ENCODE assay signal across 8 mouse cellular contexts in genomic region chr1:62705517-62705981, GRCm38 (mm10). TPM values are rescaled to one million over a fixed set of nuclear protein-coding genes. Genes with fewer than 3 reads are reported as not detected.
DNase-seq lines count a peak whose midpoint lies in the region; ATAC-seq and TF ChIP-seq lines count a peak whose summit lies in the region.

No protein-coding gene starts in this region.

- H3K27ac ChIP-seq in heart, embryonic 15.5 days, result no peak overlapping the region
- H3K27ac ChIP-seq in CH12.LX (ENCODE audit: insufficient read depth, low read depth), result peak overlapping the region; percentile 16; the same call in 1 of the 2 replicates
- no peak overlapping the region for H3K27ac ChIP-seq in forebrain, embryonic 11.5 days (ENCODE audit: low read depth, low read length)
- no peak overlapping the region for H3K27ac ChIP-seq in liver, embryonic 13.5 days
- peak overlapping the region; percentile 74 for H3K27ac ChIP-seq in stomach, postnatal 0 days (replicated peaks)

- H3K27me3 ChIP-seq in heart, embryonic 15.5 days, result peaks cover 20% of the 10 kb centered on the region
- no peaks in the 10 kb centered on the region for H3K27me3 ChIP-seq in CH12.LX (replicated peaks)
- peaks cover 48% of the 10 kb centered on the region for H3K27me3 ChIP-seq in forebrain, embryonic 11.5 days (ENCODE audit: control insufficient read depth, insufficient read depth, low read length)
- H3K27me3 ChIP-seq in liver, embryonic 13.5 days, result peaks cover 94% of the 10 kb centered on the region
- no peaks in the 10 kb centered on the region for H3K27me3 ChIP-seq in stomach, postnatal 0 days (ENCODE audit: control insufficient read depth, insufficient read depth, low read length)

- peaks cover 35% of the 10 kb centered on the region for H3K79me2 ChIP-seq in CH12.LX (replicated peaks; ENCODE audit: control insufficient read depth, extremely low read depth, insufficient read depth, poor library complexity, severe bottlenecking)

- H3K4me3 ChIP-seq in heart, embryonic 15.5 days, result peak overlapping the region; percentile 70
- peak overlapping the region; percentile 67 to 75 (median 73) for H3K4me3 ChIP-seq in CH12.LX (replicated peaks in 1 of 3; ENCODE audit: low read depth in 2 of 3, low read length in 2 of 3, poor library complexity in 1 of 3)
- H3K4me3 ChIP-seq in forebrain, embryonic 11.5 days (ENCODE audit: low read depth, low read length), result peak overlapping the region; percentile 63
- H3K4me3 ChIP-seq in liver, embryonic 13.5 days (replicated peaks), result peak overlapping the region; percentile 57
- peak overlapping the region; percentile 72 for H3K4me3 ChIP-seq in stomach, postnatal 0 days (ENCODE audit: low read depth, low read length)

- H3K9ac ChIP-seq in heart, embryonic 15.5 days, result peak overlapping the region; percentile 70; the same call in 1 of the 2 replicates
- peak overlapping the region; percentile 60 for H3K9ac ChIP-seq in CH12.LX (ENCODE audit: insufficient read depth, low read depth)
- H3K9ac ChIP-seq in forebrain, embryonic 11.5 days (ENCODE audit: low read length), result peak overlapping the region; percentile 63
- H3K9ac ChIP-seq in liver, embryonic 13.5 days, result no peak overlapping the region
- peak overlapping the region; percentile 75 for H3K9ac ChIP-seq in stomach, postnatal 0 days (ENCODE audit: low read length)

- intact Hi-C loops in heart, postnatal 10 days (cut with DNase I), result loop anchor here (10.0 kb wide), 1 partner anchor 1651 kb away; no protein-coding TSS in a partner anchor

- dilution Hi-C loops in CH12.LX (cut with MboI; ENCODE audit: extremely low pct_ligation_motif_present, extremely low pct_unique_long_range_greater_than_20kb, low sequenced_read_pairs), result no loop called here

- in situ Hi-C loops in CH12.LX (cut with MboI; ENCODE audit: low pct_ligation_motif_present, low pct_unique_long_range_greater_than_20kb, low sequenced_read_pairs), result loop anchor here (25.0 kb wide), 3 partner anchors 518 to 1568 kb away; no protein-coding TSS in a partner anchor

- H3K4me1 ChIP-seq in heart, embryonic 15.5 days (replicated peaks), result peaks cover 42% of the 10 kb centered on the region
- H3K4me1 ChIP-seq in CH12.LX (ENCODE audit: control insufficient read depth in 1 of 2, insufficient read depth in 2 of 2), result peaks cover 4 to 50% of the 10 kb centered on the region in 2 experiments
- H3K4me1 ChIP-seq in forebrain, embryonic 11.5 days (replicated peaks; ENCODE audit: control insufficient read depth, insufficient read depth, low read length), result peaks cover 20% of the 10 kb centered on the region
- peaks cover 12% of the 10 kb centered on the region for H3K4me1 ChIP-seq in liver, embryonic 13.5 days (replicated peaks)
- H3K4me1 ChIP-seq in stomach, postnatal 0 days (replicated peaks; ENCODE audit: control insufficient read depth, insufficient read depth), result peaks cover 3% of the 10 kb centered on the region

- no peak for TF ChIP-seq RAD21 in CH12.LX (IDR thresholded peaks at IDR 0.05; ENCODE audit: low read depth, low read length)

- TF ChIP-seq EP300 in CH12.LX (IDR thresholded peaks at IDR 0.05; ENCODE audit: low read length), result 0 out of 2 replicates have a peak, but pooled peaks have one; percentile 9
- no peak for TF ChIP-seq EP300 in stomach, postnatal 0 days (optimal IDR thresholded peaks at IDR 0.05)

- no peaks in the 10 kb centered on the region for H3K36me3 ChIP-seq in heart, embryonic 15.5 days
- peaks cover 0 to 10% of the 10 kb centered on the region in 2 experiments for H3K36me3 ChIP-seq in CH12.LX (replicated peaks in 1 of 2; ENCODE audit: control insufficient read depth in 1 of 2, insufficient read depth in 1 of 2, low read length in 1 of 2)
- H3K36me3 ChIP-seq in forebrain, embryonic 11.5 days (ENCODE audit: control insufficient read depth, insufficient read depth, low read length), result no peaks in the 10 kb centered on the region
- no peaks in the 10 kb centered on the region for H3K36me3 ChIP-seq in liver, embryonic 13.5 days
- H3K36me3 ChIP-seq in stomach, postnatal 0 days (ENCODE audit: control insufficient read depth, insufficient read depth, low read length), result no peaks in the 10 kb centered on the region

- no peak for TF ChIP-seq CTCF in CH12.LX (conservative IDR thresholded peaks at IDR 0.05 in 1 of 2, IDR thresholded peaks at IDR 0.05 in 1 of 2; ENCODE audit: low read depth in 2 of 2, low read length in 2 of 2)
- TF ChIP-seq CTCF in stomach, postnatal 0 days (IDR thresholded peaks at IDR 0.05; ENCODE audit: low read depth), result no peak

- H3K4me2 ChIP-seq in heart, embryonic 15.5 days, result peak overlapping the region; percentile 99
- H3K4me2 ChIP-seq in CH12.LX (ENCODE audit: insufficient read depth, low read depth, poor library complexity, severe bottlenecking), result peak overlapping the region; percentile 59
- H3K4me2 ChIP-seq in forebrain, embryonic 11.5 days (ENCODE audit: low read depth, low read length, severe bottlenecking), result peak overlapping the region; percentile 95
- H3K4me2 ChIP-seq in liver, embryonic 13.5 days, result peak overlapping the region; percentile 65
- peak overlapping the region; percentile 98 for H3K4me2 ChIP-seq in stomach, postnatal 0 days (replicated peaks; ENCODE audit: low read depth)

- no peaks in the 10 kb centered on the region for H3K9me3 ChIP-seq in heart, embryonic 15.5 days (replicated peaks)
- no peaks in the 10 kb centered on the region for H3K9me3 ChIP-seq in CH12.LX (replicated peaks; ENCODE audit: low read length)
- no peaks in the 10 kb centered on the region for H3K9me3 ChIP-seq in forebrain, embryonic 11.5 days (ENCODE audit: control insufficient read depth, low read length)
- H3K9me3 ChIP-seq in liver, embryonic 13.5 days (replicated peaks), result no peaks in the 10 kb centered on the region
- H3K9me3 ChIP-seq in stomach, postnatal 0 days (ENCODE audit: control insufficient read depth, low read length), result no peaks in the 10 kb centered on the region

- no peak for ATAC-seq in heart, embryonic 15.5 days (replicated peaks; ENCODE audit: insufficient number of reproducible peaks, insufficient read depth, low FRiP score, low read depth)
- no peak for ATAC-seq in forebrain, embryonic 11.5 days (replicated peaks; ENCODE audit: low FRiP score)
- ATAC-seq in liver, embryonic 13.5 days (ENCODE audit: low read depth), result no peak
- no peak for ATAC-seq in stomach, postnatal 0 days (ENCODE audit: low FRiP score, low TSS enrichment)

- no peak for DNase-seq in heart, postnatal 10 days
- no peak for DNase-seq in CH12.LX (ENCODE audit: extremely low read depth)
- no peak for DNase-seq in forebrain, embryonic 11.5 days (ENCODE audit: low spot score)
- DNase-seq in liver, embryonic 13.5 days, result no peak
- no peak for DNase-seq in stomach, postnatal 0 days (ENCODE audit: low spot score)
- DNase-seq in cerebellum, postnatal 10 days, result no peak
- no peak for DNase-seq in frontal cortex, postnatal 10 days (ENCODE audit: low spot score in 2 of 2)

- no peak for TF ChIP-seq POLR2A in CH12.LX (IDR thresholded peaks at IDR 0.05; ENCODE audit: low read depth, low read length)

- WGBS in heart, embryonic 15.5 days, result 12% methylated on average over 18 of the region's 18 CpGs
- under 1% methylated on average over 18 of the region's 18 CpGs for WGBS in forebrain, embryonic 11.5 days
- 8% methylated on average over 15 of the region's 18 CpGs for WGBS in liver, embryonic 13.5 days (ENCODE audit: insufficient replicate concordance)
- WGBS in stomach, postnatal 0 days, result 16% methylated on average over 18 of the region's 18 CpGs

TF ChIP-seq in CH12.LX, 34 proteins besides CTCF, POLR2A, EP300 and RAD21:
- TF ChIP-seq TCF12 (IDR thresholded peaks at IDR 0.05; ENCODE audit: low read depth, low read length) (peak; percentile 9; the same call in 1 of the 2 replicates), SIN3A (IDR thresholded peaks at IDR 0.05; ENCODE audit: low read length) (peak; percentile 61; the same call in 1 of the 2 replicates), ELF1 (IDR thresholded peaks at IDR 0.05; ENCODE audit: low read depth, low read length) (0 out of 2 replicates have a peak, but pooled peaks have one; percentile 22), KAT2A (IDR thresholded peaks at IDR 0.05; ENCODE audit: insufficient replicate concordance, low read length) (no peak), ZMIZ1 (IDR thresholded peaks at IDR 0.05; ENCODE audit: low read depth, low read length) (no peak), BHLHE40 (IDR thresholded peaks at IDR 0.05; ENCODE audit: low read depth, low read length) (peak; percentile 41; the same call in 1 of the 2 replicates), USF2 (conservative IDR thresholded peaks at IDR 0.05; ENCODE audit: low read depth, low read length) (no peak), MYC (IDR thresholded peaks at IDR 0.05; ENCODE audit: low read depth, low read length) (no peak), MXI1 (IDR thresholded peaks at IDR 0.05; ENCODE audit: low read depth, low read length) (peak; percentile 52), IRF4 (IDR thresholded peaks at IDR 0.05; ENCODE audit: low read depth, low read length) (no peak), MAX (IDR thresholded peaks at IDR 0.05; ENCODE audit: low read length) (peak; percentile 1; the same call in 1 of the 2 replicates), NRF1 (IDR thresholded peaks at IDR 0.05; ENCODE audit: low read depth, low read length) (peak; percentile 45), JUN (IDR thresholded peaks at IDR 0.05; ENCODE audit: insufficient read depth, low read depth, low read length) (no peak), E2F4 (IDR thresholded peaks at IDR 0.05; ENCODE audit: insufficient replicate concordance, low read depth, low read length) (no peak), NELFE (IDR thresholded peaks at IDR 0.05; ENCODE audit: low read depth, low read length) (peak; percentile 9; the same call in 1 of the 2 replicates)
TF ChIP-seq in CH12.LX: peak in this region for 8.

RNA-seq across cellular contexts. Expression of gene Nrp2, which starts 2.5 kb away (rescaled TPM):
- 7.5 and 8.7 TPM in 2 replicates for polyA plus RNA-seq in heart, embryonic 15.5 days (2015; fragmentation: Nextera tagmentation; extraction: Ambion mirVana)
- total RNA-seq in heart, postnatal 10 days (2021), result 10 to 100 TPM; 64.3 to 76.0 TPM
- total RNA-seq in CH12.LX (2012; rRNA removed), result 15.6 and 17.3 TPM in 2 replicates
- 15.7 and 16.4 TPM in 2 replicates for total RNA-seq in CH12.LX (2014; rRNA removed)
- polyA plus RNA-seq in CH12.LX (2012; ENCODE audit: insufficient read length, low read depth), result 22.9 and 24.4 TPM in 2 replicates
- polyA plus RNA-seq in forebrain, embryonic 11.5 days (2014; fragmentation: Nextera tagmentation; extraction: Ambion mirVana), result 20.7 and 21.1 TPM in 2 replicates
- 0.76 and 1.3 TPM in 2 replicates for polyA plus RNA-seq in liver, embryonic 13.5 days (2015; fragmentation: Nextera tagmentation; extraction: Ambion mirVana)
- 10.2 TPM in 2 replicates for polyA plus RNA-seq in stomach, postnatal 0 days (2015; fragmentation: Nextera tagmentation; extraction: Ambion mirVana)

Comparison
In these comparisons a context has a peak if more than half of its experiments do, and no peak if none do; other contexts are left out.
1. H3K27ac ChIP-seq: peak in CH12.LX (single experiment) and stomach, postnatal 0 days (single experiment); none in heart, embryonic 15.5 days (single experiment), forebrain, embryonic 11.5 days (single experiment) and liver, embryonic 13.5 days (single experiment).
2. Peak in every context shown above with its lines, with median percentiles within 50 percentile points of each other: H3K4me2 ChIP-seq and H3K4me3 ChIP-seq.